Mouse (Mus musculus) olfactory bulb, adult 2 months (tissue): ENCODE results near the gene Megf11.
"Not testable (repeated sequence)": the region's sequence is repeated elsewhere in the genome, so short reads cannot be mapped to it uniquely, and the experiment has no call there.

ENCODE experiments used
- CTCF ChIP-seq: fragments of 200-500 bp; IDR thresholded peaks from 2 replicates; pipeline ENCODE4 v1.5.1; 2012; ENCODE audit warnings: low read depth, mild to moderate bottlenecking, low read length, moderate library complexity; ENCODE audit not compliant: insufficient read depth
- POLR2A ChIP-seq: fragments of 200-500 bp; IDR thresholded peaks from 2 replicates; pipeline ENCODE4 v1.6.1; 2012; ENCODE audit warnings: mild to moderate bottlenecking, low read depth, low read length, moderate library complexity; ENCODE audit not compliant: insufficient read depth

- not testable (repeated sequence) for TF ChIP-seq CTCF, POLR2A
Measured at GRCm38 (mm10) chr9:64710291-64710690, 324.9 kb downstream of the Megf11 start.
